Mouse (Mus musculus) kidney, embryonic 16.5 days (tissue): ENCODE measurements around the gene Zfp184. TPM values are rescaled to one million over a fixed set of nuclear protein-coding genes. Genes with fewer than 3 reads are reported as not detected.
"Not testable (repeated sequence)": the region's sequence is repeated elsewhere in the genome, so short reads cannot be mapped to it uniquely, and the experiment has no call there.

Experiments
- ATAC-seq: fragments of 200-750 bp; cut with Nextera tagmentation; 2 replicates; pipeline ENCODE4 v1.8.0; 2017; ENCODE audit warnings: moderate TSS enrichment; ENCODE audit not compliant: low FRiP score, low TSS enrichment
- H3K27ac ChIP-seq: fragments of 300-500 bp; sonication (generic); 2 replicates; pipeline ENCODE4 v1.5.1; 2014; ENCODE audit warnings: low read length
- H3K27me3 ChIP-seq: fragments of 300-500 bp; sonication (generic); 2 replicates; pipeline ENCODE4 v1.6.1; 2014; ENCODE audit warnings: low read length, control low read depth, mixed read lengths; ENCODE audit not compliant: insufficient read depth
- H3K36me3 ChIP-seq: fragments of 300-500 bp; sonication (generic); 2 replicates; pipeline ENCODE4 v1.6.1; 2014; ENCODE audit warnings: low read length, control low read depth, mixed read lengths; ENCODE audit not compliant: insufficient read depth
- H3K4me1 ChIP-seq: fragments of 300-500 bp; sonication (generic); 2 replicates; pipeline ENCODE4 v1.6.1; 2014; ENCODE audit warnings: low read length, control low read depth, mixed read lengths; ENCODE audit not compliant: insufficient read depth
- H3K4me2 ChIP-seq: fragments of 300-500 bp; sonication (generic); replicated peaks from 2 replicates; pipeline ENCODE4 v1.6.1; 2014; ENCODE audit warnings: low read depth, low read length
- H3K4me3 ChIP-seq: fragments of 300-500 bp; sonication (generic); 2 replicates; pipeline ENCODE4 v1.5.1; 2014; ENCODE audit warnings: mild to moderate bottlenecking, low read length
- H3K9ac ChIP-seq: fragments of 300-500 bp; sonication (generic); replicated peaks from 2 replicates; pipeline ENCODE4 v1.6.1; 2014; ENCODE audit warnings: low read length
- H3K9me3 ChIP-seq: fragments of 300-500 bp; sonication (generic); 2 replicates; pipeline ENCODE4 v1.6.1; 2016; ENCODE audit warnings: low read length, control low read depth
- WGBS: fragments of 180-500 bp; shearing (Covaris S2); extraction: QIAGEN DNeasy Blood & Tissue Kit; methylation state at CpG from one replicate; pipeline ENCODE4 v1.1.7; 2014; 5-methylcytosine and 5-hydroxymethylcytosine counted together
- polyA plus RNA-seq: library from polyadenylated mRNA; unstranded; fragments of >200 nt; fragmentation: Nextera tagmentation; extraction: Ambion mirVana; gene quantifications from 2 replicates; pipeline ENCODE4 v1.2.1, GENCODE M21; 2015

The Zfp184 gene
- 11.6 and 13.7 TPM in 2 replicates for polyA plus RNA-seq

DNA sequence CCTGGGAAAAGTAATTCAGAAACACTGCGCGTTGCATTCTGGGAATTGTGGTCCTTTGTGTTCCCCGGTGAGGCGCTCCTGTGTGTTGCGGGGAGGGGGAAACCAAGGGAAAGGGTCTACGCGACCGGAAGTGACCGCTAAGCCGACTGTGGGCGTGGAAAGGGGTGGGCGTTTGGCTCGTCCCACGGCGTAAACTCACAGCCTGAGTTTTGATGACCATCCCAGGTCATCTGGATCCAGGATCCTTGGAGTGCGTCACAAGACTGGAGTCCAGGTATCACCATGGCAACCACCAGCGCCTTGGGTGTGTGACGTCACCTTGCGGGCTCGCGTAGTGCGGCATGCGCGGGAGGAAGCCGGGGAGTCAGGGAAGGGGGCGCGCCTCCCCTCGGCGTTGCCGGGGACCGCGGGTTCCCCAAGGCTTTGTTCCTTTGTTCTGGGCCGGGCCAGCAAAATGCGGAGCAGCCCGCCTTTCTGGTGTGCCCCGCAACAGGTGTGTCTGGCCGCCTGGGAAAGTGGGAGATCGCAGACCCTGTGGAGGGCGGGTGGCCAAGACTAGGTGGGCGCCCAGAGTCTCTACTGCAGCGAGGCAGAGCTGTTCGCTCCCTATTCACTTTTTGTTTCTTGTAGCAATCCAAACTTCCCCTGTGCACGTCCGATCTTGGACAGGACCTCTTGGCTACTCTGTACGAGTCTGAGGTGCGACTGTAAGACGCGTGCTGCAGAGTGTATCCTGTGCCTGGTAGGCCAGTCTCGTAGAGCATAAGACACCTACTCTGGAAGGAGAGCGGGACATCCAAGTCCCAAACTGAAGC lies at the start of gene Zfp184:
TSS of gene Zfp184 (plus strand) at position 169 of the 815 bp plus-strand sequence.
- Histone ChIP-seq H3K4me3 (peak within 1 kb of the TSS; percentile 84), H3K4me1 (peaks cover 13% of the 10 kb centered on the region), H3K4me2 (peak within 1 kb of the TSS; percentile 86), H3K9ac (peak within 1 kb of the TSS; percentile 74), H3K27me3 (no peaks in the 10 kb centered on the region), H3K9me3 (no peaks in the 10 kb centered on the region), H3K36me3 (peaks cover 8% of the 10 kb centered on the region), H3K27ac (peak within 1 kb of the TSS; percentile 86)
- under 1% methylated on average over 50 of the region's 50 CpGs for WGBS
- ATAC-seq, result peak; percentile 93

DNA sequence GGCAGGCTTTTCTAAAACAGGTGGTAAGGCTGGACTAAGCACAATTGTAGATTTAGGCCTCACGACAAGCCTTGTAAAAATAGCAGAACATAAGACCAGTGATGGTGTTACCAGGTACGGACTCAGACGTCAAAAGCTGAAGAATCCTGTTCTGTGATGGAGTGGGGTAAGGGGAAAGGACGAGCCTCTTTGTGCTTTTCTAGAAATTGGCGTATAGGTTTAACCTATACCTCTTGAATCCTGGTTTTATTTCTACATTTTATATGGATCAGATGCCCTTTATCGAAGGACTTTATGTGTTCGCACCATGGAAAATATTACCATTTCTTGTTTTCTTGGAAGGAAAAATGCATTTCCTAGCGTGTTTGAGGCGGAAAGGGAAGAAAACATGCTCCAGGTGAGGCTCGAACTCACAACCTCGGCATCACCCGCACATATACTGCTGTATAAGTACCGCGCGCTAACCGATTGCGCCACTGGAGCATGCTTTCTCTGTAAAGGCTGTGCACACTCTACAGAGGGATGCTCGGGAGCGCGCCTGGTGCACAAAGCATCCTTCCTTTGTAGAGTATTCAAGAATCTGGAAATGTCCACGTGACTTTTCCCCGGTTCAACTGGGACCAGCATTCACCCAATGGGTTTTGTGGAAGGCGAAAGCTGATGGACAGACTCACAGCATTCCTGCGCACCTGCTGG lies 48.2 kb upstream of the Zfp184 start:
- no peaks in the 10 kb centered on the region for H3K36me3 ChIP-seq
- no peaks in the 10 kb centered on the region for H3K9me3 ChIP-seq
- H3K4me3 ChIP-seq, result peak overlapping the region; percentile 53
- peak overlapping the region; percentile 63 for H3K4me2 ChIP-seq
- peak overlapping the region; percentile 61 for H3K9ac ChIP-seq
- 10% methylated on average over 24 of the region's 24 CpGs for WGBS
- H3K27ac ChIP-seq, result no peak overlapping the region
- H3K4me1 ChIP-seq, result no peaks in the 10 kb centered on the region
- ATAC-seq, result peak; percentile 89
- no peaks in the 10 kb centered on the region for H3K27me3 ChIP-seq

DNA sequence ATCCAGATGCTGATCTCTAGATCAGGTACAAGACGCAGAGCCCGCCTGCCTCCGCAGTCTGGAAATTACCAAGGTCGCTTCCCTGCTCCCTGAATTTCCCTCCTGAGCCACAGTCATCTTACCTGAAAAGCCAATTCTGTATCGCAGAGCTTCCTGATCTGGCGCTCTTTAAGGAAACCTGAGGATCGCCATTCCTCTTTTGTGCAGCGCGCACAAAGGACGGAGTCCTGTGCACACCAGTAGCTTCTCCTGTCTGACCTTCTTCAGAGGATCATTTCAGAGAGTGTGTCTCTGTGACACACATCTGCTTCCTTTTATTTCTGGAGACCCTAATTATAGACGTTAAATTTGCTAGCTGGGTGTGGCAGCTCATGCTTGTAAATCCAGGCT lies 47.7 kb upstream of the Zfp184 start:
- peak overlapping the region; percentile 63 for H3K4me2 ChIP-seq
- H3K27me3 ChIP-seq, result no peaks in the 10 kb centered on the region
- WGBS, result 3% methylated on average over 11 of the region's 11 CpGs
- H3K4me1 ChIP-seq, result no peaks in the 10 kb centered on the region
- H3K27ac ChIP-seq, result no peak overlapping the region
- H3K9me3 ChIP-seq, result no peaks in the 10 kb centered on the region
- peak overlapping the region; percentile 53 for H3K4me3 ChIP-seq
- H3K36me3 ChIP-seq, result no peaks in the 10 kb centered on the region
- H3K9ac ChIP-seq, result peak overlapping the region; percentile 61
- ATAC-seq, result peak; percentile 42; the same call in 1 of the 2 replicates

DNA sequence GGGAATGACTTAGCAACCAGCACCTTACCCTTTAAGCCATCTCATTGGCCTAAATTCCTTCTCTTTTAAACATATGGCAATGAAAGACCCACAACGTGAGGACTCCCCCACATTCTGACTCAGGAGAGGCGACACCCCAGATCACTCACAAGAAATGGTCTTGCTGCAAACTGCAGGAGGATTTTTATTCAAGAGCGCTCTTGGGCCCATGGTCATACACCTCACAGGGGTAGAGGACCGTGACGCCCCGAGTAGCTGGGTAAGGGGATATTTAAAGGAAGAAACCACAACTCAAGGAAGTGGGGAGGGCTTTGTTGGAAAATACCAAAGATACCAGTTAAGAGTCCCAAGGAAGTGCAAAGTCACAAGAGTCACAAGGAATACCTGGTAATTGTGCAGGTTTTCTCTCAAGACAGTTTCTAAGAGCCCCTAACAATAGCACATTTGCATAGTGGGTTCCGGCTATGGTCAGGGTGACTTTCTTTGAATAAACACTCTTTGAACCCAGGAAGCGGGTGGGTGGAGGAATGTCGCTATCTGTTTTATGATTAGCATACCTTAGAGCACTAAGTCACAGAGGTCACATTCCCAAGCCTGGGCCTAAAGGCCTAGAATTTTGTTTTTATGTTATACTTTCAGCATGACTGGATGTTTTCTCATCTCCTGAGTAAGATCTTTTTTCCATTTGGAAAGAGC lies 43.9 kb upstream of the Zfp184 start:
- H3K9me3 ChIP-seq, H3K9ac ChIP-seq, H3K27ac ChIP-seq, H3K4me3 ChIP-seq, H3K27me3 ChIP-seq, H3K4me1 ChIP-seq, ATAC-seq, H3K36me3 ChIP-seq, H3K4me2 ChIP-seq: not testable (repeated sequence)
- WGBS, result 87% methylated on average over 9 of the region's 9 CpGs

DNA sequence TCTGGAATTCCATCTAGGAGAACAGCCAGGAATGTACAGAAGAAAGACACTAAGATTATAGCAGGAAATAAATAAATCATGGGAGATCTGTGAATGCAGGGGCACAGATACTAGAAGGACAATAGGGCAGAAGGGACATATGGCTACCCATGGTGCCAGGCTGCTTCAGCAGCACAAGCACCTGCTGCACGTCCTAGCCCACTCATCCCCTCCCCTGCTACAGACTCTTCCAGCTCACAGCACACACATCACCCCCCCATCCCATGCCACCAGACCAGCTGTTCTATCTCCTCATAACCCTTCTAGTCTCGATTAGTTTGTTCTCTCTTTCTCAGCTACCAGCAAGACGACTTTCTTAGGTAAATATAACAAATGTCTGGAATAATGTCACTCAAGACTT lies 41.4 kb upstream of the Zfp184 start:
- Histone ChIP-seq H3K9me3 (no peaks in the 10 kb centered on the region), H3K4me3 (no peak overlapping the region), H3K27me3 (no peaks in the 10 kb centered on the region), H3K36me3 (no peaks in the 10 kb centered on the region), H3K4me2 (no peak overlapping the region), H3K27ac (no peak overlapping the region), H3K9ac (no peak overlapping the region), H3K4me1 (no peaks in the 10 kb centered on the region; the same call in 1 of the 2 replicates)
- WGBS, result 46% methylated on average over 3 of the region's 3 CpGs
- no peak for ATAC-seq

DNA sequence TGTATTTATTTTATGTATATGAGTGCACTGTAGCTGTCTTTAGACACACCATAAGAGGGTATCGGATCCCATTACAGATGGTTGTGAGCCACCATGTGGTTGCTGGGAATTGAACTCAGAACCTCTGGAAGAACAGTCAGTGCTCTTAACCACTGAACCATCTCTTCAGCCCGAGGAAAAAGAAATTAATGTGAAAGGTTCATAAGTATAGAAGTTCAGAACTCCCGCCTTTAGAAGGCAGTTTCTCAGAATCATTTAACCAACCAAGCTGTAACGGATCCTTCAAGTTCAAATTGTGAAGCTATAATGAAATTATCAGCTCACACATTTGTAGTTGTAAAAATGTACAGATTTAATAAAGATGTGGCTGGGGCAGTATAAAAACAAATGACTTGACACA lies 40.8 kb upstream of the Zfp184 start:
- not testable (repeated sequence) for ATAC-seq, H3K4me3 ChIP-seq, H3K9me3 ChIP-seq, H3K27ac ChIP-seq, H3K9ac ChIP-seq, H3K4me1 ChIP-seq, H3K36me3 ChIP-seq, H3K4me2 ChIP-seq, H3K27me3 ChIP-seq
- 77% methylated on average over 4 of the region's 4 CpGs for WGBS

DNA sequence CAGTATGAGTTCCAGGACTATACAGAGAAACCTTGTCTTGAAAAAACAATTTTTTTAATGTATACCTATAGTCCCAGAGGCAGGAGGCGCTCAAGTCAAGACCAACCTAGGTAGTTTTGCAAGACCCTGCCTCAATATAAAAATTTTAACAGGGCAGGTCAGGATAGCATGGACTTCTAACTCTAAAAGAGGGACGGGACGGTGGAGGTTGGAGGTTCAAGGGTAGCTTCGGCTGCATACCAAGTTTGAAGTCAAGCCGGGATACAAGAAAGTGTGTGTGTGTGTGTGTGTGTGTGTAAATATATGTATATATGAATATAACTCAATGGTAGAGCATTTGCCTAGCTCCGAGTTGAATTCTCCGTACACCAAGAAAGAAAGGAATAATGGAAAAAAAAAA lies 38.6 kb upstream of the Zfp184 start:
- Histone ChIP-seq H3K27ac (no peak overlapping the region), H3K4me2 (no peak overlapping the region), H3K36me3 (no peaks in the 10 kb centered on the region), H3K9ac (no peak overlapping the region), H3K4me3 (no peak overlapping the region), H3K4me1 (no peaks in the 10 kb centered on the region; the same call in 1 of the 2 replicates), H3K27me3 (no peaks in the 10 kb centered on the region), H3K9me3 (no peaks in the 10 kb centered on the region)
- 54% methylated on average over 7 of the region's 7 CpGs for WGBS
- no peak for ATAC-seq

DNA sequence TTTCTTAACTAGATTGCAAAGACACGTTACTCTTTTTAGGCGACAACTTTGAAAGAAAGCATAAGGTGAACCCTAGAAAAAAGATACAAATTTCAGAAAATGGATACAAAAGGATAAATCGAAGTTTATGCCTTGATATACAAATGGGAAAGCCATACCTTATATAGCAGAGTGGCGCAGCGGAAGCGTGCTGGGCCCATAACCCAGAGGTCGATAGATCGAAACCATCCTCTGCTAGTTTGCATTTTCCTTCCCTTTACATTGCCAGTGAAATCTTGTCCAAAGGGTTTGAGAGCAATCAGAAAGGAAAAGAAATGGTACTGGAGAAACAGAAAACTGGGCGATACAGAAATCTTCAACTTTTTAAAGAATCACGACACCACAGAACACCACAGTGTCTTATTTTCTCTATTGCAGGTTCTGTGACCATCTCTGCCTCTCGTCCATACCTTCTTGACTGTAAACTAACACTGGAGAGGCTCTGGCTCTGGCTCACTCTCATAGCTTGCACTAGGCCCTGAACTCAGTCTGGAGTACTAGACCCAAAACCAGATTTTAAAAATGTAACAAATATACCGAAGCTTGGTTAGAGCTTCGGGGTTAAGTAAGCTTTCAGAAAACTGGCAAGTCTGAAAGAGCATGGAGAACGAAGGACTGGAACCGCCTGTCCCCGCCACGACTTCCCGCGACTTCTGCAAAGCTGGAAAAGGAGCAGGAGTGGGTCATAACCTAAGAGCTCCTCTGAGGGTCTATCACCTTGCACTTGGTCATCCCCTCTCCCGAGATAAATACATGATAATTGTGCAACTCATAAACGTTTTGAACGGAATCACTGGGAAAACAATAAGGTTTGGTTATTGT lies 37.7 kb upstream of the Zfp184 start:
- ATAC-seq, result no peak
- H3K4me3 ChIP-seq, result peak overlapping the region; percentile 17
- 21% methylated on average over 22 of the region's 22 CpGs for WGBS

DNA sequence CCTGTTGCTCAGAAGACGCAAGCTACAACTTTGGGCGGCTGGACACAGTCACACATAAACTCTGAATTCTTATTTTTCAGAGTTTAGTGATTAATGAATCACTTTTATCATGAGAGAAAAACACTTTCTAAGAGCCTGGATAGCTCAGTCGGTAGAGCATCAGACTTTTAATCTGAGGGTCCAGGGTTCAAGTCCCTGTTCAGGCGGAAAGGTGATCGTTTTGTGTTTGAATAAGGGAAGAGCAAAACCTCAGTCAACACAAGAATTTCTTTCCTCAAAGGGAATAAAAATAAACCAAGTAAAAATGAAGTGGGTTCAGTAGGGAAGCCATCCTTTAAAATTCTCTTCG lies 37.1 kb upstream of the Zfp184 start:
- H3K4me3 ChIP-seq, result peak overlapping the region; percentile 17
- ATAC-seq, H3K27me3 ChIP-seq, H3K9ac ChIP-seq, H3K36me3 ChIP-seq, H3K9me3 ChIP-seq, H3K27ac ChIP-seq, H3K4me1 ChIP-seq: not testable (repeated sequence)
- peak overlapping the region; percentile 44 for H3K4me2 ChIP-seq
- 28% methylated on average over 6 of the region's 6 CpGs for WGBS

More for the DNA sequence above, 37.7 kb upstream of the Zfp184 start:
- Histone ChIP-seq H3K36me3 (no peaks in the 10 kb centered on the region), H3K9ac (no peak overlapping the region; the same call in 1 of the 2 replicates), H3K27ac (no peak overlapping the region), H3K4me1 (no peaks in the 10 kb centered on the region; the same call in 1 of the 2 replicates), H3K4me2 (peak overlapping the region; percentile 44), H3K27me3 (no peaks in the 10 kb centered on the region), H3K9me3 (no peaks in the 10 kb centered on the region)
